Mouse (Mus musculus) naive thymus-derived CD4-positive, alpha-beta T cell, adult 2 months (primary cell): ENCODE measurements around the gene Tmem266.

Experiments used
- DNase-seq: peaks from one replicate; pipeline ENCODE4 v3.0.0-alpha.2; 2011; ENCODE audit warnings: low read depth

Gene Tmem266

GRCm38 (mm10) chr9:55326515-55327233, at the start of gene Tmem266, which contains the start of gene Nrg4:
Gene Tmem266 (plus strand): TSS chr9:55326913.
Gene Nrg4 (minus strand): TSS chr9:55326844.
- DNase-seq, result peak; percentile 47

- no peak for DNase-seq
These were observed 49.2 kb upstream of the Tmem266 start for GRCm38 (mm10) chr9:55277562-55277961.

GRCm38 (mm10) chr9:55279114-55279825, 47.4 kb upstream of the Tmem266 start:
- no peak for DNase-seq

GRCm38 (mm10) chr9:55283516-55283915, 43.2 kb upstream of the Tmem266 start:
- peak; percentile 3 for DNase-seq

GRCm38 (mm10) chr9:55285197-55285596, 41.5 kb upstream of the Tmem266 start:
- no peak for DNase-seq

- DNase-seq, result no peak
These were observed 37.1 kb upstream of the Tmem266 start for GRCm38 (mm10) chr9:55289475-55290198.

- DNase-seq, result no peak
These were observed 34.7 kb upstream of the Tmem266 start for GRCm38 (mm10) chr9:55291966-55292365.

- DNase-seq, result no peak
These were observed 30.5 kb upstream of the Tmem266 start for GRCm38 (mm10) chr9:55296221-55296620.

- no peak for DNase-seq
These were observed 19.6 kb upstream of the Tmem266 start for GRCm38 (mm10) chr9:55307066-55307465.

- no peak for DNase-seq
These were observed 19.2 kb upstream of the Tmem266 start for GRCm38 (mm10) chr9:55307557-55307956.

- DNase-seq, result no peak
These were observed 18.3 kb upstream of the Tmem266 start for GRCm38 (mm10) chr9:55308455-55308854.

GRCm38 (mm10) chr9:55311560-55311959, 15.2 kb upstream of the Tmem266 start:
- peak; percentile 77 for DNase-seq

GRCm38 (mm10) chr9:55313619-55314261, 13.0 kb upstream of the Tmem266 start:
- DNase-seq, result no peak

- DNase-seq, result no peak
These were observed 4.1 kb upstream of the Tmem266 start for GRCm38 (mm10) chr9:55322641-55323040.

GRCm38 (mm10) chr9:55324085-55324484, 2.6 kb upstream of the Tmem266 start:
- no peak for DNase-seq

- no peak for DNase-seq
These were observed 2.2 kb upstream of the Tmem266 start for GRCm38 (mm10) chr9:55324516-55324915.

GRCm38 (mm10) chr9:55325061-55325460, 1.7 kb upstream of the Tmem266 start:
- peak; percentile 3 for DNase-seq

GRCm38 (mm10) chr9:55325564-55326514, 874 bp upstream of the Tmem266 start:
- DNase-seq, result peak; percentile 7

- DNase-seq, result peak; percentile 36
These were observed 512 bp downstream of the Tmem266 start for GRCm38 (mm10) chr9:55327234-55327615.

GRCm38 (mm10) chr9:55328151-55328918, 1.6 kb downstream of the Tmem266 start:
- no peak for DNase-seq
